Comparison of ENCODE assay signal across 8 mouse cellular contexts in genomic region chr13:28947740-28948441, GRCm38 (mm10). TPM values are rescaled to one million over a fixed set of nuclear protein-coding genes. Genes with fewer than 3 reads are reported as not detected.
DNase-seq lines count a peak whose midpoint lies in the region; ATAC-seq and TF ChIP-seq lines count a peak whose summit lies in the region.

No protein-coding gene starts in this region.

- ATAC-seq in forebrain, embryonic 12.5 days (ENCODE audit: low FRiP score): peak; percentile 31
- ATAC-seq in limb, embryonic 13.5 days (ENCODE audit: low FRiP score, low read depth): no peak
- ATAC-seq in neural tube, embryonic 13.5 days (ENCODE audit: low read depth): 0 out of 2 replicates have a peak, but pooled peaks have one; percentile 10

- no peaks in the 10 kb centered on the region for H3K9me3 ChIP-seq in forebrain, embryonic 12.5 days
- H3K9me3 ChIP-seq in limb, embryonic 13.5 days: no peaks in the 10 kb centered on the region; the same call in 1 of the 2 replicates
- no peaks in the 10 kb centered on the region for H3K9me3 ChIP-seq in neural tube, embryonic 13.5 days

- H3K4me3 ChIP-seq in forebrain, embryonic 12.5 days (replicated peaks): peak overlapping the region; percentile 53
- peak overlapping the region; percentile 99 for H3K4me3 ChIP-seq in limb, embryonic 13.5 days
- H3K4me3 ChIP-seq in neural tube, embryonic 13.5 days: peak overlapping the region; percentile 100
- no peak overlapping the region for H3K4me3 ChIP-seq in left cerebral cortex, adult 2 months

- peak overlapping the region; percentile 72 for H3K4me2 ChIP-seq in forebrain, embryonic 12.5 days
- H3K4me2 ChIP-seq in limb, embryonic 13.5 days (replicated peaks): peak overlapping the region; percentile 71
- H3K4me2 ChIP-seq in neural tube, embryonic 13.5 days: peak overlapping the region; percentile 67

- peaks cover 25% of the 10 kb centered on the region for H3K4me1 ChIP-seq in forebrain, embryonic 12.5 days
- peaks cover 12% of the 10 kb centered on the region for H3K4me1 ChIP-seq in limb, embryonic 13.5 days
- H3K4me1 ChIP-seq in neural tube, embryonic 13.5 days (replicated peaks): peaks cover 27% of the 10 kb centered on the region

- H3K27ac ChIP-seq in forebrain, embryonic 12.5 days: peak overlapping the region; percentile 89
- peak overlapping the region; percentile 65; the same call in 1 of the 2 replicates for H3K27ac ChIP-seq in limb, embryonic 13.5 days
- H3K27ac ChIP-seq in neural tube, embryonic 13.5 days (replicated peaks): peak overlapping the region; percentile 93
- H3K27ac ChIP-seq in left cerebral cortex, adult 2 months: no peak overlapping the region

- TF ChIP-seq CTCF in left cerebral cortex, adult 2 months (IDR thresholded peaks at IDR 0.05): no peak

- no peaks in the 10 kb centered on the region for H3K27me3 ChIP-seq in forebrain, embryonic 12.5 days
- H3K27me3 ChIP-seq in limb, embryonic 13.5 days: no peaks in the 10 kb centered on the region
- no peaks in the 10 kb centered on the region for H3K27me3 ChIP-seq in neural tube, embryonic 13.5 days

- WGBS in forebrain, embryonic 12.5 days: 20% methylated on average over 7 of the region's 7 CpGs
- WGBS in limb, embryonic 13.5 days: 19% methylated on average over 7 of the region's 7 CpGs
- WGBS in neural tube, embryonic 13.5 days: 12% methylated on average over 7 of the region's 7 CpGs

- peak overlapping the region; percentile 57 for H3K9ac ChIP-seq in forebrain, embryonic 12.5 days
- peak overlapping the region; percentile 68; the same call in 1 of the 2 replicates for H3K9ac ChIP-seq in limb, embryonic 13.5 days
- H3K9ac ChIP-seq in neural tube, embryonic 13.5 days: peak overlapping the region; percentile 100

- intact Hi-C loops in left cerebral cortex, adult 2 months (cut with DNase I): loop anchor here (2.0 kb wide), 1 partner anchor 227 kb away; no protein-coding TSS in a partner anchor

- peaks cover 10% of the 10 kb centered on the region for H3K36me3 ChIP-seq in forebrain, embryonic 12.5 days (replicated peaks)
- peaks cover 21% of the 10 kb centered on the region for H3K36me3 ChIP-seq in limb, embryonic 13.5 days
- H3K36me3 ChIP-seq in neural tube, embryonic 13.5 days: peaks cover 11% of the 10 kb centered on the region; the same call in 1 of the 2 replicates

- peak; percentile 31 to 54 for DNase-seq in lung, adult 18-20 months
- no peak for DNase-seq in lung, postnatal 25 days (ENCODE audit: low spot score)
- no peak for DNase-seq in left cerebral cortex, adult 2 months (ENCODE audit: extremely low spot score in 1 of 2, low spot score in 2 of 2)
- DNase-seq in ovary, postnatal 36 days (ENCODE audit: low spot score): no peak
- DNase-seq in right cerebral cortex, postnatal 36 days (ENCODE audit: low spot score in 2 of 2): no peak

RNA-seq across cellular contexts. Expression of gene Sox4, which starts 5.6 kb away (rescaled TPM):
- 258 and 264 TPM in 2 replicates for polyA plus RNA-seq in forebrain, embryonic 12.5 days (2016; fragmentation: Nextera tagmentation; extraction: Ambion mirVana)
- 74.2 and 77.0 TPM in 2 replicates for polyA plus RNA-seq in limb, embryonic 13.5 days (2015; fragmentation: Nextera tagmentation; extraction: Ambion mirVana)
- polyA plus RNA-seq in neural tube, embryonic 13.5 days (2015; fragmentation: Nextera tagmentation; extraction: Ambion mirVana): 161 and 183 TPM in 2 replicates
- total RNA-seq in left cerebral cortex, adult 2 months (2021): 10 to 100 TPM; 17.2 to 19.8 TPM

Comparison
In these comparisons a context has a peak if more than half of its experiments do, and no peak if none do; other contexts are left out.
1. DNase-seq: peak in lung, adult 18-20 months (2 of 2); none in lung, postnatal 25 days (single experiment), left cerebral cortex, adult 2 months (0 of 2), ovary, postnatal 36 days (single experiment) and right cerebral cortex, postnatal 36 days (0 of 2).
2. Peak in every context shown above with its lines, with median percentiles within 50 percentile points of each other: H3K4me2 ChIP-seq and H3K9ac ChIP-seq.